Mouse (Mus musculus): ENCODE results near the gene Vmn1r127. TPM values are rescaled to one million over a fixed set of nuclear protein-coding genes. Genes with fewer than 3 reads are reported as not detected.
"Not testable (repeated sequence)": the region's sequence is repeated elsewhere in the genome, so short reads cannot be mapped to it uniquely, and the experiment has no call there.

Vmn1r127 gene
- not detected in 2 replicates for polyA plus RNA-seq (2015; fragmentation: Nextera tagmentation; extraction: Ambion mirVana)

- no CpG with 5 or more reads among the region's 3 CpGs for WGBS
- not testable (repeated sequence) for H3K4me1 ChIP-seq (replicated peaks; ENCODE audit: control insufficient read depth, insufficient read depth); H3K9ac ChIP-seq (ENCODE audit: low read length); H3K4me2 ChIP-seq (replicated peaks; ENCODE audit: low read depth); DNase-seq (ENCODE audit: low spot score); H3K9me3 ChIP-seq (ENCODE audit: control insufficient read depth, low read length); H3K27me3 ChIP-seq (ENCODE audit: control insufficient read depth, insufficient read depth, low read length); H3K4me3 ChIP-seq (ENCODE audit: low read depth, low read length); ATAC-seq (ENCODE audit: low FRiP score, low TSS enrichment); H3K27ac ChIP-seq (replicated peaks); H3K36me3 ChIP-seq (ENCODE audit: control insufficient read depth, insufficient read depth, low read length)
Measured at GRCm38 (mm10) chr7:21319761-21320160, at the start of gene Vmn1r127. TSS of gene Vmn1r127 (minus strand) at chr7:21319861.

- no CpG with 5 or more reads among the region's 1 CpGs for WGBS
Measured at GRCm38 (mm10) chr7:21361191-21361590, 41.5 kb upstream of the Vmn1r127 start, which contains the start of gene Vmn1r129. TSS of gene Vmn1r129 (minus strand) at chr7:21361291.

GRCm38 (mm10) chr7:21349073-21349472 is 29.4 kb upstream of the Vmn1r127 start, which contains the start of gene Vmn1r128:
TSS of gene Vmn1r128 (plus strand) at chr7:21349373.
- H3K9ac ChIP-seq (ENCODE audit: low read length); ATAC-seq (ENCODE audit: low FRiP score, low TSS enrichment); H3K9me3 ChIP-seq (ENCODE audit: control insufficient read depth, low read length); H3K36me3 ChIP-seq (ENCODE audit: control insufficient read depth, insufficient read depth, low read length); H3K4me2 ChIP-seq (replicated peaks; ENCODE audit: low read depth); H3K4me3 ChIP-seq (ENCODE audit: low read depth, low read length); H3K27ac ChIP-seq (replicated peaks); H3K4me1 ChIP-seq (replicated peaks; ENCODE audit: control insufficient read depth, insufficient read depth); H3K27me3 ChIP-seq (ENCODE audit: control insufficient read depth, insufficient read depth, low read length); DNase-seq (ENCODE audit: low spot score): not testable (repeated sequence)
- WGBS: 57% methylated on average over 1 of the region's 1 CpGs

More at GRCm38 (mm10) chr7:21361191-21361590, 41.5 kb upstream of the Vmn1r127 start, which contains the start of gene Vmn1r129:
- H3K4me1 ChIP-seq (replicated peaks; ENCODE audit: control insufficient read depth, insufficient read depth); ATAC-seq (ENCODE audit: low FRiP score, low TSS enrichment); H3K27me3 ChIP-seq (ENCODE audit: control insufficient read depth, insufficient read depth, low read length); H3K9ac ChIP-seq (ENCODE audit: low read length); DNase-seq (ENCODE audit: low spot score); H3K9me3 ChIP-seq (ENCODE audit: control insufficient read depth, low read length); H3K27ac ChIP-seq (replicated peaks); H3K4me3 ChIP-seq (ENCODE audit: low read depth, low read length); H3K4me2 ChIP-seq (replicated peaks; ENCODE audit: low read depth); H3K36me3 ChIP-seq (ENCODE audit: control insufficient read depth, insufficient read depth, low read length): not testable (repeated sequence)

- ATAC-seq (ENCODE audit: low FRiP score, low TSS enrichment); H3K4me2 ChIP-seq (replicated peaks; ENCODE audit: low read depth); H3K9ac ChIP-seq (ENCODE audit: low read length); H3K27me3 ChIP-seq (ENCODE audit: control insufficient read depth, insufficient read depth, low read length); DNase-seq (ENCODE audit: low spot score); H3K4me1 ChIP-seq (replicated peaks; ENCODE audit: control insufficient read depth, insufficient read depth); H3K9me3 ChIP-seq (ENCODE audit: control insufficient read depth, low read length); H3K36me3 ChIP-seq (ENCODE audit: control insufficient read depth, insufficient read depth, low read length); H3K4me3 ChIP-seq (ENCODE audit: low read depth, low read length); H3K27ac ChIP-seq (replicated peaks): not testable (repeated sequence)
- no CpG with 5 or more reads among the region's 5 CpGs for WGBS
Measured at GRCm38 (mm10) chr7:21301367-21301766, 18.3 kb downstream of the Vmn1r127 start, which contains the start of gene Vmn1r126. TSS of gene Vmn1r126 (minus strand) at chr7:21301467.

GRCm38 (mm10) chr7:21271879-21272278 is 47.8 kb downstream of the Vmn1r127 start, which contains the start of gene Vmn1r125:
TSS of gene Vmn1r125 (plus strand) at chr7:21272179.
- not testable (repeated sequence) for H3K4me2 ChIP-seq (replicated peaks; ENCODE audit: low read depth); H3K36me3 ChIP-seq (ENCODE audit: control insufficient read depth, insufficient read depth, low read length); H3K27ac ChIP-seq (replicated peaks); H3K27me3 ChIP-seq (ENCODE audit: control insufficient read depth, insufficient read depth, low read length); H3K9me3 ChIP-seq (ENCODE audit: control insufficient read depth, low read length); H3K4me3 ChIP-seq (ENCODE audit: low read depth, low read length); H3K4me1 ChIP-seq (replicated peaks; ENCODE audit: control insufficient read depth, insufficient read depth); DNase-seq (ENCODE audit: low spot score); ATAC-seq (ENCODE audit: low FRiP score, low TSS enrichment); H3K9ac ChIP-seq (ENCODE audit: low read length)
- 58% methylated on average over 3 of the region's 3 CpGs for WGBS

Other genes starting within 250 kb of the Vmn1r127 start
- not detected in 2 replicates for gene Vmn1r121, start 221.3 kb downstream of the Vmn1r127 start, polyA plus RNA-seq (2015; fragmentation: Nextera tagmentation; extraction: Ambion mirVana)
- not detected in 2 replicates for gene Vmn1r122, start 185.7 kb downstream of the Vmn1r127 start, polyA plus RNA-seq (2015; fragmentation: Nextera tagmentation; extraction: Ambion mirVana)
- not detected in 2 replicates for gene Vmn1r123, start 157.7 kb downstream of the Vmn1r127 start, polyA plus RNA-seq (2015; fragmentation: Nextera tagmentation; extraction: Ambion mirVana)
- 0.08 TPM in 1 of 2 replicates, not detected in the other for gene Gm5157, start 129.4 kb downstream of the Vmn1r127 start, polyA plus RNA-seq (2015; fragmentation: Nextera tagmentation; extraction: Ambion mirVana)
- not detected in 2 replicates for gene Vmn1r124, start 59.2 kb downstream of the Vmn1r127 start, polyA plus RNA-seq (2015; fragmentation: Nextera tagmentation; extraction: Ambion mirVana)
- gene Vmn1r125, start 47.7 kb downstream of the Vmn1r127 start, polyA plus RNA-seq (2015; fragmentation: Nextera tagmentation; extraction: Ambion mirVana): not detected in 2 replicates
- not detected in 2 replicates for gene Vmn1r126, start 18.4 kb downstream of the Vmn1r127 start, polyA plus RNA-seq (2015; fragmentation: Nextera tagmentation; extraction: Ambion mirVana)
- gene Vmn1r128, start 29.5 kb upstream of the Vmn1r127 start, polyA plus RNA-seq (2015; fragmentation: Nextera tagmentation; extraction: Ambion mirVana): not detected in 2 replicates
- not detected in 2 replicates for gene Vmn1r129, start 41.4 kb upstream of the Vmn1r127 start, polyA plus RNA-seq (2015; fragmentation: Nextera tagmentation; extraction: Ambion mirVana)
- gene Gm6882, start 112.9 kb upstream of the Vmn1r127 start, polyA plus RNA-seq (2015; fragmentation: Nextera tagmentation; extraction: Ambion mirVana): not detected in 2 replicates
- gene Vmn1r130, start 191.9 kb upstream of the Vmn1r127 start, polyA plus RNA-seq (2015; fragmentation: Nextera tagmentation; extraction: Ambion mirVana): not detected in 2 replicates
- not detected in 2 replicates for gene Vmn1r131, start 226.2 kb upstream of the Vmn1r127 start, polyA plus RNA-seq (2015; fragmentation: Nextera tagmentation; extraction: Ambion mirVana)